Mouse (Mus musculus) kidney, adult 11 months (tissue): Measurements from ENCODE around the gene Cfap74.

Source experiments
- DNase-seq: peaks from one replicate; pipeline ENCODE4 v3.0.0; 2022

The Cfap74 gene

GRCm38 (mm10) chr4:155409058-155409776 is at the start of gene Cfap74:
Gene Cfap74 (plus strand): TSS chr4:155409190.
- peak; percentile 43 for DNase-seq

DNA sequence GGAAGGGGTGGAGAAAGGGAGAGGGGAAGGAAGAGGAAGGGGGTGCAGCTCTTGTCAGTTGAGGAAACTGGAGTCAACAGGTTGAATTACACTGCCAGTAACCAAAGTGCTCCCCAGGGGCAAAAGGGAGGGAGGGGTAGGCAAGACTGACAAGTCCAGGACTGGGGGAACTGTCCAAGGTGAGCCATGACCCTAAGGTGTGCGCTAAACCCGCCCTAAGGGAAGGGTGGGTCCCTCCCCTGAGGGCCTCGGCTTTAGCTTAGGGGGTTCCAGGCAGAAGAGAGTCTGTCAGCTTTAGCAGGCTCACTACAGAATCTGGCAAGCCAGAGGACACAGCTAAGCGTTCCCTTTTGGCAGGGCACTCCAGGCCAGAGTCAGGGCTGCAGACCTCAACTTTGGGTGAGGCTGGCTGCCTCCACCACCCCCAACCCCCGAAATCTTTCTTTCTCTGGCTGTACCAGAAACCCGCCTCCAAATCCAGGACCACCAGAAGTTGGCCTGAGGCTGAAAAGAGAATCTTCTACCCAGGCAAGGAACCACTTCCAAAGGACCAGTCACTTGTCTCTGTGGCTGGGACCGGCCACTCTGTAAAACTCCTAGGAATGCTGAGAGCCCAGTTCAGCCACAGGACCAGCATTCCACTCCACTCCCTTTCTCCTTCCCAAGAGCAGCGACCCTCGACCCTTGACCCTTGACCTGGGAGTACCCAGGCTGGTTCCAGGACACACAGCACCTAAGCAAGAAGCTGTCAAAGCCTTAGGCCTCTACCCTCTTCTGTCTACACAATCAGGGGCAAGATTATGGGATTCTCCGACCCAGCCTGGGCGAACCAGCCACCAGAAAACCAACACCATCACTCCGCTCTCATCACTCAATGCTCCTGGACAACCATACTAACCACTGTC is 49.2 kb upstream of the Cfap74 start:
- peak; percentile 77 for DNase-seq

DNA sequence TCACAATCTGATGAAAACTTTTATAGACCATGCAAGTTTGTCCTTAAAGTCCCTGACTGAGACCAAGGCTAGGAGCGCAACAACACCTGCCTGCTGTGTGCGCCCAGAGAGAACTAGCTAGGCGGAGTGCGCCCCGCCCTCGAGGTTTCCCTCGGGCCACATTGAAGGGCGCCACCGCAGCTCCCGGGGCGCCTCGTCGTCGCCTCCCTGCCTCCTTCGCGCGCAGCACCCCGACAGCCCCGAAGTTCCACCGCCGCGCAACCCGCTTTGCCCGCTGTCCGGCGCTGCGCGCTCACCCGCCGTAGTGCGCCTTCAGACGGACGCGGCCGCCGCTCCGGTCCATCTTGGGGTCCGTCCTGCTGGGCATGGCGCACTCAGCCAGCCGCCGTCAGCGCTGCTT is 48.1 kb upstream of the Cfap74 start:
- DNase-seq, result no peak

- DNase-seq, result peak; percentile 98
These were observed 47.6 kb upstream of the Cfap74 start, which contains the start of gene Prkcz for GRCm38 (mm10) chr4:155361303-155361791. Gene Prkcz (minus strand): TSS chr4:155361361.

DNA sequence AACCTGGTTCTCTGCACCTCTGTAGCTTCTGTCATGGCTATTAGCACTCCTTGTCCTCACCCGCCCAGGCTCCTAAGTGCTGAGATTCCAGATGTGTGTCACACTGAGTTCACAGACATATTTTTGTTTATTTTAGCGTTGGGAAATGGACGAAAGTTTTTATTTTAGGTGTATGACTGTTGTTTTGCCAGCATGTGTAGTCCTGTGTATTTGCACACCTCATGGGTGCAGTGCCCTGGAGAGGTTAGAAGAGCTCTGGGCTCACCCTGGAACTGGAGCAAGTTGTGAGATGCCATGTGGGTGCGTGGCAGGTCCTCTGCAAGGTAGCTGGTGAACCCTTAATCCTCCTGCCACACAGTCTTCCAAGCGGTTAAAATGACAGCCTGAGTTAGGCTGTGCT is 46.5 kb upstream of the Cfap74 start:
- no peak for DNase-seq

- no peak for DNase-seq
These were observed 42.2 kb upstream of the Cfap74 start for GRCm38 (mm10) chr4:155366784-155367183.

- no peak for DNase-seq
These were observed 41.3 kb upstream of the Cfap74 start for GRCm38 (mm10) chr4:155367739-155368138.

GRCm38 (mm10) chr4:155368684-155369083 is 40.3 kb upstream of the Cfap74 start:
- peak; percentile 76 for DNase-seq

DNA sequence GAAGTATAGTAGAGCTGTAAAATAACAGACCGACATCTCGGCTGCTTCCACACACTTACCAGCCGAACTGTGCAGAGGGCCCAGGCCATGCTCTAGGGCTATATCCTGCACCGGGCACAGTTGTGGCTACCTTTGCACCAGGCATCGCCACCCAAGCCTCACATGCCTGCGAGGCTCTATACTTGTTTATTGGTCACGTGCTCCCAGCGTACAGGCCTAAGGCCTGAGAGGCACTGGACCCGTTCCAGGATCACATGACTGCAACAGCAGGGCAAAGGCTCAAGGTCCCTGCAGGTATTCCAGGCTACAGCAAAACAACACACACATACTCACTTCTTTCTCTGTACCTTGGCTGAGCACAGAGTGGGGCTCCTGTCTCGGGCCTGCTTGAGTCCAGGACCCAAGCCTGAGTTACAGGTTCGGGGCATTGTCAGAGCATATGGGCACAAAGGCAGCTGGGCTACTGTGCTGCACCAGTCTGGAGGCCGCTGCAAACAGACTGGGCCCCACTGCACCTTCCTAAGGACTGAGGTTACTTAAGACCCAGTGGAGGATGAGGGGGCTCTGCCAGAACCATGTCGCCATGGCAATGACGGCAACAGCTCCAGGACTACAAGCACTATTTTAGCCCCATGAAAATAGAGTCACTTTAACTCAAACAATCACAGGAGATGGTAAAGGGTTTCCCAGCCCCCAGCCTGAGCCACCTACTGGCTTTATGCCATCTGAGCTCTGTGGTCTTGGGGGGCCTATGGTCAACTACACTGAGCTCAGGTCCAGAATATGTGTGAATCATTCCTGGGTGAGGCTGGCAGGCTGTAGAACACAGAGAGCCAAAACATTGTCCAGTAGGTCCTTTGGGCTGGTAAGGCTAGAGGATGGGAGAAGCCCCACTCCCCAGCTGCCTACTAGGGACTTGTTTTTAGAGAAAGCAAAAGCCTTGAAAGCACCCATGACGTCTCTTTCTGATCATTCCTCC is 38.0 kb upstream of the Cfap74 start:
- DNase-seq, result peak; percentile 96

DNA sequence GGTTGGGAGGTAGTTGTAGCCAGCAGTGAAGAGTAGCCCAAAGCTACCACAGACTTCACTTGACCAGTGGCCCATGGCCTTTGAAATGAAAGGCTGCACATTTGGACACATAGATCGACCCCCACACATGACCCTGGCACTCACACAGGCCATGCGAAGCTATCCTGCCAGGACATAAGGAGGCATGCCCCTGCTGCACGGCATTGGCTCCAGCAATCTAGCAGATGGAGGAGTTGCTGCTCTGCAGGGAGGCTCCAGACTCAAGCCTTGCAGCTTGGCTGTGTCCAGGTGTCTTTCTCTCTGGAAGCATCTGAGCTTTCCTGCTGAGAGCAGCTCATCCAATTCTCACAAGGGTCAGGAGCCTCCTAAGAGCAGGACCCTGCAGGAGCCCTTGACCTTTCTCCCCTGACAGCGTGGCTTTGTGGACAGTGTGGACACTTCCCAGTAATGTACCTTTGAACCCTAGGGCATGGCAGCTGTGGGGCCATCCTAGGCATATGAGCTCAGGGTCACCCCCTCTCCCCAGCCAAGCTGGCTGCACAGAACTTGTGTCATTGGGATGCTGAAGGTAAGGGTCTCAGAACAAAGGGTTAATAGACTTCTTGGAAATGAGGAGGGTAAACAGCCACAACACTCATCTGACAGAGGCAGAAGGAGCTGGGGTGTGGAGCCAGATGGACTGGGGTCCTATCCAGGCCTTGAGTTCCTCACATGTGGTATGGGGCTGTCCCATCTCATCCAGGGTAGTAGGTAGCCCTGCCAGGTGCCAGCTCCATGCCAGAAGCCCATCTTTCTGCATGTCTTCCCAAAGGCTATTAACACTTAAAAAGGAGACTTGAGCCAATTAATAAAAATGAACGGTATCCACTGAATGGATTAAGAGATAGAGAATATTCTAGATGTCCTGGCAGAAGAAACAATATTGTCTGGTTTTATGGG is 36.9 kb upstream of the Cfap74 start:
- DNase-seq, result peak; percentile 40

- DNase-seq, result no peak
These were observed 27.0 kb upstream of the Cfap74 start for GRCm38 (mm10) chr4:155381974-155382373.

DNA sequence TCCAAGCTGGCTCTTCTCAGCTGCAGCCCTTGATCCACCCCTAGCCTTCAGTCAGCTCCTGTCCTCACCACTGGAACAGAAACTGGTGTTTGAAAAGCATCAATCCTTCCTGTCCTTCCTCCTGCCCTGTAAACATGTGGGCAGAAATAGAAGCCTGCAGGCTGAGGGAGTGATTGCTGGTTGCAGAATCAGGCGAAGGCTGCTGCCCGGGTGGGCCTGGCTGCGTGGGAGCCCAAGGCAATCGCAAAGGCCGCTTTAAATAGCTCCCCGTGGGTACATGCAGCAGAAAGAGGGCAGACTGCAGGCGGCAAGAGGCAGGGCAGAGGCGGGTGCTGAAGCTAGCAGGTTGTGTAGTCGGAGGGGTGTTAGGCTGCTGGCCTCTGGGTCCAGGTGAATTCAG is 26.2 kb upstream of the Cfap74 start:
- no peak for DNase-seq

- DNase-seq, result no peak
These were observed 25.7 kb upstream of the Cfap74 start for GRCm38 (mm10) chr4:155383326-155383725.

GRCm38 (mm10) chr4:155387166-155387565 is 21.8 kb upstream of the Cfap74 start:
- no peak for DNase-seq

DNA sequence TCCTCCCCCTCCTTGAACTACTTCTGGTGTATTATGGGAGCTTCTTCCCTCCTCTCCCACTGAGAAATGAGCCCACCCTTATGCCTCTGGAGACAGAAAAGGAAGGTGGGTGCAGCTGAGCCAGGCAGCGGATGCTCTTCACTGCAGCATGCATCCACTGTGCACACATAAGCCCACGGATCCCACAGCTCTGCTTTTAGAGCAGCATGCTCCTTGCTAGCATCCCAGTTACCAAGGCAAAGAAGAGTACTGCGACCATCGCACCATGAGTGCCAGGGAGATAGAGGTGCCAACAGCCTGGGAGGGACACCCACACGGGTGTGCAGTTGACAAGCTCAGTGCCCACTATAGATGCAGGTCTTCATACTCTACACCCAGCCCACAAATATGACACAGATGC is 13.5 kb upstream of the Cfap74 start:
- DNase-seq, result no peak

- DNase-seq, result no peak
These were observed 12.2 kb upstream of the Cfap74 start for GRCm38 (mm10) chr4:155396751-155397150.

DNA sequence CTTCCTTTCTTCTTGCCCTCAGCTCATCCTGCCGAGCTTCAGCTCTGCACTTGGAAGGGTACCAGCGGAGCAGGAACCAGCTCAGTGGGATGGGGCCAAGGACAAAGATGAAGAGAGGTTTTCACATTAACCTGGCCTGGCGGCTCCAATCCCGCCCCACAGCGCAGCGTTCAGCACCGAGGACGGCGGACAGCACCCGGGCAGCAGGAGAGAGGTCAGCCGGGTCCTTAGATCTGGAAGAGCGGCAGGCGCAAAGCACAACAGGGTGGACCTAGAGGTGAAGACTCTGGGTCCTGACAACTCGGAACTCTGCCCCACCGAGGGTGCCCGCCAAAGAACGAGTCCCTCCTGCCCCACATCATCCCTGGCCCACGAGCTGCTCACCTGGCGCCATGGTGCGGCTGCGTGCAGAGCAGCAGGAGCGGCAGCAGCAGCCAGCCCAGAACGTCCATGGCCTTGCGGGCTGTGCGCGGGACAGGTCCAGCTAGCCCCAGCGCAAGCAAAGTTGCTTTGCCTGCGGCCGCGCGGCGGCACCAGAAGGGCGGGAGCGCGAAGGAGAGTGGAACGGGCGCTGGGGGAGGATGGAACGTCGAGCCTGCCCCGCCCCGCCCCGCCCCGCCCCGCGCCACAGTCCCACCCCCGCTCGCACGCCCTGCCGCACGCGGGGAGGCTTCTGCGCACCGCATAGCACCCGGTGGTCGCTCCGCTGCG is 11.3 kb upstream of the Cfap74 start, which contains the start of gene Gabrd:
Gabrd (minus strand) TSS at position 602 of the 711 bp plus-strand sequence.
- peak; percentile 61 for DNase-seq

DNA sequence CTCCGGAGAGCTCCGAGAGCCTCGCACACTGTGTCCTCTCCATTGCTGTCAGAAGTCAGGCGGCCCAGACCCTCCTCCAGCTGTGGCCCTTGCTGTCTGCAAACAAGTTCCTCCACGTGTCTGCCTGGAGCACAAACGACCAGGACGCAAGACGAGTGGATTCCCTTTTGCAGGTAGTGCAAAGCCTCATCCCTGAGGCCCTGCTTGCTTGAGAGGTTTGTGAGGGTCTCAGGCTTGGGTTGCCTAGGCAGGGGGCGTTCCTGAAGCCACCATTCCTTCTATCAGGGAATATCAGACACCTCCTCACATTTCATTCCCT is 10.8 kb upstream of the Cfap74 start:
- DNase-seq, result no peak

DNA sequence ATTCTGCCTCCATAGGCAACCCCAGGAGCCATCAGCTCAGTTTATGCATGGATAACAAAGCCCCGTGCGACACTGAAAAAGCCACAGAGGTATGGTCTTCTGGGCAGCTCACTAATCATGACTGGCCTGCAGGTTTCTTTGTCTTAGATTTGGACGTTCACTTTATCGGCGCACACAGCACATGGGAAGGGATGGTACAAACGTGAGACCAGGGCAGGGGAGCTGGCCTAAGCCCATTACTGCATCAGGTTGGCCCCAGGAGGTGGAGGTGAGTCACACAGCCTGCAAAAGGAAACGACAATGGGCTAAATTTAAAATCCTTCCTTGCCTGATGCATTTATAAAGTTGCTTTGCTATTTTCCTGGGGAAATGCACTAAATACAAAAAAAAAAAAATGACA is 7.9 kb upstream of the Cfap74 start:
- DNase-seq, result no peak

DNA sequence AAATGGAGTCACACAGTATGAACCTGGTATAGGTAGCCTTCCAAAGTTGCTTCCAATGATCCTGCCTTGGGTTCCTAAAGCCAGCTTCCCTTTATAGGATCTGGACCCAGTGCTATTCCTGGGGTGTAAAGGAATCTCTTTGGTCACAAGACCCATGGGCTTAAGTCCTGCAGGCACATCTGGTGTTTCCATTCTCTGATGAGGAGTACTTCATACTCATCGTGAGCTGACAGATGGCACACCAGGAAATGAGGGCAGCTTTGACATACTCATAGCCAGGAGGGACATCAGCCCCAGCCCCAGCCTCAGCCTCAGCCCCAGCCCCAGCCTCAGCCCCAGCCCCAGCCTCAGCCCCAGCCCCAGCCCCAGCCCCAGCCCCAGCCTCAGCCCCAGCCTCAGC is 6.5 kb upstream of the Cfap74 start:
- DNase-seq, result no peak

- DNase-seq, result no peak
These were observed 314 bp upstream of the Cfap74 start for GRCm38 (mm10) chr4:155408695-155409057.
